Mouse (Mus musculus): Measurements from ENCODE around the gene Snapc4. TPM values are rescaled to one million over a fixed set of nuclear protein-coding genes. Genes with fewer than 3 reads are reported as not detected.

Snapc4 gene
- total RNA-seq (2014; rRNA removed): 44.7 and 66.4 TPM in 2 replicates
- 27.8 and 29.1 TPM in 2 replicates for polyA plus RNA-seq (2015; fragmentation: Nextera tagmentation; extraction: Ambion mirVana)

GRCm38 (mm10) chr2:26380131-26380771 is at the start of gene Snapc4:
TSS of gene Snapc4 (minus strand) at chr2:26380653.
- Histone ChIP-seq H3K9me3 (ENCODE audit: low read length) (no peaks in the 10 kb centered on the region), H3K36me3 (ENCODE audit: insufficient read depth, low read length) (peaks cover 51% of the 10 kb centered on the region), H3K27me3 (ENCODE audit: insufficient read depth, low read length) (no peaks in the 10 kb centered on the region), H3K27ac (ENCODE audit: low read depth, low read length) (peak within 1 kb of the TSS; percentile 55; the same call in 1 of the 2 replicates), H3K4me3 (ENCODE audit: low read depth, low read length) (peak within 1 kb of the TSS; percentile 75), H3K9ac (replicated peaks; ENCODE audit: low read length, poor library complexity, severe bottlenecking) (peak within 1 kb of the TSS; percentile 79), H3K4me2 (ENCODE audit: low read depth, low read length, poor library complexity, severe bottlenecking) (peak within 1 kb of the TSS; percentile 66), H3K4me1 (ENCODE audit: insufficient read depth, low read length) (no peaks in the 10 kb centered on the region)
- DNase-seq (ENCODE audit: low spot score) (peak; percentile 90), ATAC-seq (ENCODE audit: low FRiP score) (peak; percentile 93)
- TF ChIP-seq CTCF (IDR thresholded peaks at IDR 0.05): no peak
- 0% methylated on average over 38 of the region's 38 CpGs for WGBS

- no peak overlapping the region for H3K9ac ChIP-seq (replicated peaks; ENCODE audit: low read length, poor library complexity, severe bottlenecking)
- ATAC-seq (ENCODE audit: low FRiP score) (no peak), DNase-seq (ENCODE audit: low spot score) (no peak)
- H3K4me1 ChIP-seq (ENCODE audit: insufficient read depth, low read length): no peaks in the 10 kb centered on the region
- no peak overlapping the region for H3K4me2 ChIP-seq (ENCODE audit: low read depth, low read length, poor library complexity, severe bottlenecking)
- no peaks in the 10 kb centered on the region for H3K9me3 ChIP-seq (ENCODE audit: low read length)
- no peaks in the 10 kb centered on the region for H3K27me3 ChIP-seq (ENCODE audit: insufficient read depth, low read length)
- no peak overlapping the region for H3K4me3 ChIP-seq (ENCODE audit: low read depth, low read length)
- H3K36me3 ChIP-seq (ENCODE audit: insufficient read depth, low read length): peaks cover 75% of the 10 kb centered on the region
- no peak; the same call in 1 of the 2 replicates for TF ChIP-seq CTCF (IDR thresholded peaks at IDR 0.05)
- no peak overlapping the region for H3K27ac ChIP-seq (ENCODE audit: low read depth, low read length)
- WGBS: 86% methylated on average over 5 of the region's 5 CpGs
These were observed 49.4 kb upstream of the Snapc4 start for GRCm38 (mm10) chr2:26429851-26430250.

GRCm38 (mm10) chr2:26424541-26424940 is 44.1 kb upstream of the Snapc4 start:
- Histone ChIP-seq H3K27ac (ENCODE audit: low read depth, low read length) (no peak overlapping the region), H3K36me3 (ENCODE audit: insufficient read depth, low read length) (peaks cover 95% of the 10 kb centered on the region), H3K4me3 (ENCODE audit: low read depth, low read length) (no peak overlapping the region), H3K4me1 (ENCODE audit: insufficient read depth, low read length) (no peaks in the 10 kb centered on the region), H3K27me3 (ENCODE audit: insufficient read depth, low read length) (no peaks in the 10 kb centered on the region), H3K9ac (replicated peaks; ENCODE audit: low read length, poor library complexity, severe bottlenecking) (no peak overlapping the region), H3K9me3 (ENCODE audit: low read length) (no peaks in the 10 kb centered on the region), H3K4me2 (ENCODE audit: low read depth, low read length, poor library complexity, severe bottlenecking) (no peak overlapping the region)
- DNase-seq (ENCODE audit: low spot score) (no peak), ATAC-seq (ENCODE audit: low FRiP score) (no peak)
- no peak for TF ChIP-seq CTCF (IDR thresholded peaks at IDR 0.05)
- 96% methylated on average over 2 of the region's 2 CpGs for WGBS

GRCm38 (mm10) chr2:26423086-26423485 is 42.6 kb upstream of the Snapc4 start:
- H3K9ac ChIP-seq (replicated peaks; ENCODE audit: low read length, poor library complexity, severe bottlenecking): no peak overlapping the region
- no peak for DNase-seq (ENCODE audit: low spot score)
- no peak overlapping the region for H3K27ac ChIP-seq (ENCODE audit: low read depth, low read length)
- peaks cover 87% of the 10 kb centered on the region for H3K36me3 ChIP-seq (ENCODE audit: insufficient read depth, low read length)
- no peak for ATAC-seq (ENCODE audit: low FRiP score)
- H3K27me3 ChIP-seq (ENCODE audit: insufficient read depth, low read length): no peaks in the 10 kb centered on the region
- H3K4me1 ChIP-seq (ENCODE audit: insufficient read depth, low read length): no peaks in the 10 kb centered on the region
- no peak overlapping the region for H3K4me2 ChIP-seq (ENCODE audit: low read depth, low read length, poor library complexity, severe bottlenecking)
- H3K9me3 ChIP-seq (ENCODE audit: low read length): no peaks in the 10 kb centered on the region
- 100% methylated on average over 1 of the region's 1 CpGs for WGBS
- TF ChIP-seq CTCF (IDR thresholded peaks at IDR 0.05): no peak
- H3K4me3 ChIP-seq (ENCODE audit: low read depth, low read length): no peak overlapping the region

GRCm38 (mm10) chr2:26421969-26422368 is 41.5 kb upstream of the Snapc4 start:
- 94% methylated on average over 2 of the region's 2 CpGs for WGBS
- no peak overlapping the region for H3K9ac ChIP-seq (replicated peaks; ENCODE audit: low read length, poor library complexity, severe bottlenecking)
- H3K27me3 ChIP-seq (ENCODE audit: insufficient read depth, low read length): no peaks in the 10 kb centered on the region
- no peak overlapping the region for H3K4me3 ChIP-seq (ENCODE audit: low read depth, low read length)
- no peak overlapping the region for H3K27ac ChIP-seq (ENCODE audit: low read depth, low read length)
- TF ChIP-seq CTCF (IDR thresholded peaks at IDR 0.05): no peak
- no peak for DNase-seq (ENCODE audit: low spot score)
- no peak for ATAC-seq (ENCODE audit: low FRiP score)
- no peak overlapping the region for H3K4me2 ChIP-seq (ENCODE audit: low read depth, low read length, poor library complexity, severe bottlenecking)
- H3K9me3 ChIP-seq (ENCODE audit: low read length): no peaks in the 10 kb centered on the region
- peaks cover 82% of the 10 kb centered on the region for H3K36me3 ChIP-seq (ENCODE audit: insufficient read depth, low read length)
- H3K4me1 ChIP-seq (ENCODE audit: insufficient read depth, low read length): no peaks in the 10 kb centered on the region

GRCm38 (mm10) chr2:26418120-26418519 is 37.7 kb upstream of the Snapc4 start:
- H3K27ac ChIP-seq (ENCODE audit: low read depth, low read length): no peak overlapping the region
- H3K4me2 ChIP-seq (ENCODE audit: low read depth, low read length, poor library complexity, severe bottlenecking): no peak overlapping the region
- no peak for TF ChIP-seq CTCF (IDR thresholded peaks at IDR 0.05)
- no peaks in the 10 kb centered on the region for H3K4me1 ChIP-seq (ENCODE audit: insufficient read depth, low read length)
- H3K27me3 ChIP-seq (ENCODE audit: insufficient read depth, low read length): no peaks in the 10 kb centered on the region
- WGBS: 94% methylated on average over 1 of the region's 1 CpGs
- DNase-seq (ENCODE audit: low spot score) (no peak), ATAC-seq (ENCODE audit: low FRiP score) (no peak)
- peaks cover 76% of the 10 kb centered on the region for H3K36me3 ChIP-seq (ENCODE audit: insufficient read depth, low read length)
- no peaks in the 10 kb centered on the region for H3K9me3 ChIP-seq (ENCODE audit: low read length)
- H3K4me3 ChIP-seq (ENCODE audit: low read depth, low read length): no peak overlapping the region
- no peak overlapping the region for H3K9ac ChIP-seq (replicated peaks; ENCODE audit: low read length, poor library complexity, severe bottlenecking)

Data from midbrain, postnatal 0 days (tissue).